Mouse (Mus musculus) mouse embryonic stem cell (cell line): ENCODE results near the gene P3h4.

ENCODE experiments used
- in situ Hi-C, 2 experiments: fragments of 300-500 bp; cut with MboI; formaldehyde crosslinking; loops; 1 replicate in 1 of 2; 3 replicates in 1 of 2; pipeline ENCODE4 v1.14.3; 2019 to 2020; ENCODE audit warnings: low sequenced_read_pairs in 2 of 2, low pct_unique_long_range_greater_than_20kb in 1 of 2, mixed read lengths in 1 of 2; ENCODE audit not compliant: unreplicated experiment in 1 of 2

P3h4 gene

GRCm38 (mm10) chr11:100377989-100378388, 36.6 kb downstream of the P3h4 start:
- in situ Hi-C loops, result no loop called here

- in situ Hi-C loops, result no loop called here
These were observed 37.8 kb downstream of the P3h4 start for GRCm38 (mm10) chr11:100376746-100377389.

GRCm38 (mm10) chr11:100376005-100376404, 38.6 kb downstream of the P3h4 start:
- in situ Hi-C loops, result no loop called here

- in situ Hi-C loops, result no loop called here
These were observed 39.5 kb downstream of the P3h4 start for GRCm38 (mm10) chr11:100375127-100375526.

GRCm38 (mm10) chr11:100371981-100372558, 42.6 kb downstream of the P3h4 start:
- in situ Hi-C loops, result no loop called here

GRCm38 (mm10) chr11:100369822-100370221, 44.8 kb downstream of the P3h4 start:
- in situ Hi-C loops, result loop anchor here in 1 of 2 experiments (10.0 kb wide), 1 partner anchor 335 kb away; the partner anchor contains the start of gene Dhx58

GRCm38 (mm10) chr11:100369145-100369544, 45.5 kb downstream of the P3h4 start:
- in situ Hi-C loops, result loop anchor here in 1 of 2 experiments (10.0 kb wide), 1 partner anchor 336 kb away; the partner anchor contains the start of gene Dhx58

- in situ Hi-C loops, result loop anchor here in 1 of 2 experiments (5.0 to 10.0 kb wide), 2 partner anchors 44 to 342 kb away; partner anchors contain the start of gene Dhx58
These were observed 51.6 kb downstream of the P3h4 start for GRCm38 (mm10) chr11:100362979-100363562.

- in situ Hi-C loops, result loop anchor here in 1 of 2 experiments (5.0 to 10.0 kb wide), 2 partner anchors 45 to 342 kb away; partner anchors contain the start of gene Dhx58
These were observed 52.2 kb downstream of the P3h4 start for GRCm38 (mm10) chr11:100362209-100362978.

- in situ Hi-C loops, result loop anchor here in 1 of 2 experiments (5.0 to 10.0 kb wide), 2 partner anchors 46 to 344 kb away; partner anchors contain the start of gene Dhx58
These were observed 53.6 kb downstream of the P3h4 start for GRCm38 (mm10) chr11:100361059-100361458.

GRCm38 (mm10) chr11:100360175-100360574, 54.5 kb downstream of the P3h4 start:
- in situ Hi-C loops, result loop anchor here in 1 of 2 experiments (5.0 to 10.0 kb wide), 2 partner anchors 47 to 345 kb away; partner anchors contain the start of gene Dhx58
